Mouse (Mus musculus) erythroid progenitor cell, adult 5-6 weeks (primary cell): ENCODE results near the gene Prkrip1. TPM values are rescaled to one million over a fixed set of nuclear protein-coding genes. Genes with fewer than 3 reads are reported as not detected.
"Not testable (repeated sequence)": the region's sequence is repeated elsewhere in the genome, so short reads cannot be mapped to it uniquely, and the experiment has no call there.

Experiments
- ATAC-seq: replicated peaks from 2 replicates; pipeline ENCODE4 v1.8.0; 2016; ENCODE audit warnings: moderate number of reproducible peaks, mild to moderate bottlenecking, moderate TSS enrichment, inconsistent platforms; ENCODE audit not compliant: poor library complexity, low FRiP score, severe bottlenecking
- total RNA-seq, 2 experiments: library from RNA; stranded (forward) in 1 of 2; stranded (reverse) in 1 of 2; fragments of 150-400 nt in 1 of 2; fragments of 186-747, 209-891 nt in 1 of 2; gene quantifications; 2 replicates each; pipeline versions ENCODE4 v1.2.3 to v1.2.4; 2015 to 2017; ENCODE audit warnings: low replicate concordance in 2 of 2

Prkrip1 gene
- total RNA-seq, 2 experiments from 2014 or later, result 2.5 to 25.9 TPM

DNA sequence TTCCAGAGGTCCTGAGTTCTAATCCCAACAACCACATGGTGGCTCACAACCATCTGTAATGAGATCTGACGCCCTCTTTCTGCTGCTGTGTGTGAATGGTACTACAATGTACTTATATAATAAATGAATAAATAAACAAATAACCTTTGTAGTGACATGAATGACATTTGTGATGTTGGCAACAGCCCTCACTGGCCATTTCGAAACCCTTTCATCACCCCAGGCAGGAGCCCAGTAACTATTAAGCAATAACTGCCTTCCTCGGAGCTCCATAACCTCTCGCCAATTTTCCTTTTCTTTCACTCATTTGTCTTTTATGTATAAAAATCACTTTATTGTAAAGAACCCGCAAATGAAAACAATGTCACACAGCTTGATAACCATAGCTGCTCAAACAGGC, 15.0 kb upstream of the Prkrip1 start:
- ATAC-seq, result no peak

DNA sequence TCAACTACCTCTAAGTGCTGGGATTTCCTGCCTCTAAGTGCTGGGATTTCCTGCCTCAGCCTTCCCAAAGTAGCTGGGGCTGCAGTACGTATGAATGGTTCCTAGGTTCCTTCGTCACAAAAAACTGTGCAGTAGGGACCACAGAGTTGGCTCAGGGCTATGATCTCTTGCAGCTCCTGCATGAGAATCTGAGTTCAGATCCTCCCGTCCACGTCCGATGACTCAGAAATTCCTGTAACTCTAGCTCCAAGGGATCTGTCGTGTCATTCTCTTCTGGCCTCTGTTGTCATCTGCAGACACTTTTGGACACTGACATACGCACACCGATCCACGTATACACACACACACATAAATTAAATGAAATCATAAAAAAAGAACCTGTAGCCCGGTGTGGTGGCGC, 14.0 kb upstream of the Prkrip1 start:
- ATAC-seq, result no peak

DNA sequence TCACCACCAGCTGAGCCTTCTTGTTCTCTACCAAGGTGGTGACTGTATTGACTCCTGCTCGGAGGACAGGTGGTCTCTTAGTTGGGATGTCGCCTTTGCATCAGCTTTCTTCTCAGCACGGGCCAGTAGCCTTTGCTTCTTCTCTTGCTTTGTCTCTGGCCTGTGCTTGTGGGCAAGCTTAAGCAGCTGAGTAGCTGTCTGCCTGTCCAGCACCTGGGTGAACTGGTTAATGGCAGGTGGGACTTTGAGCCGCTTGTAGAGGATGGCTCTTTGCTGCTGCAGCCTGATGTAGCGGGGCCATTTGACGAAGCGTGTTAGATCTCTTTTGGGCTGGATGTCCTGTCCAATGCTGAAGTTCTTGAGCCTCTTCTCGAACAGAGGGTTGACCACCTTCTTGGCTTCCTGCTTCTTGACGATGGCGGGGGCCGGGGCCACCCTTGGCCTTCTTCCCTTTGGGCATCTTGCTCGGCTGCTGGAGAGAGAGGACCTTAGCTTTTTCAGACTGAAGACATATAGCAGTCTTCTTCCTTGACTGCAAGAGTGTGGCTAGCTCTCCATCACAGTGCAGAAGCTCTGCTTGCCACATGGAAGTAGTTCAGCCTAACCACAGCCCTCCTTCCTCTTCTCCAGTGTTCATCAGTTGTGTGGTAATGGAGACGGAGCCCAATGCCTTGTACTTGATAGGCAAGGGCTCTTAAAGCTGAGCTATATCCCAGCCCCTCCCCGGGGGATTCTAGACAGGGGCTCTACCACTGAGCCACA, 12.8 kb upstream of the Prkrip1 start:
- not testable (repeated sequence) for ATAC-seq

DNA sequence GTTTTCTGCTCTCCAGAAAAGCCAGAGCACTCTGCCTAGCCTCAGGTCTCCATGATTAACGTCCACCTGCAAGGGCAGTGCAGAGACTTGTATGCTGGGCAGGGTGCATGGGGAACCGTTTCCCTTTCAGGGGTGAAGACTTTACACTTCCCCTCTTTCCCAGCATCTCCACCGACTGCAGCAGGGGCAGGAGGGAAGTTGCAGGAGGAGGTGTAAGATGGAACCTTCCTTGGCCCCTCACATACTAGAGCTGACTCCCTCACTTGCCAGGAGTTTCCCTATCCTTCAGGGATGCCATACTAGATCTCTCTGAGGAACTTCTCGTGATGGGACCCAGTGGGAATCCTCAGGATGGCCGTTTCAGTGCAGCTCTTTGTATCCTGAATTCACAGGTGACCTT, 11.8 kb upstream of the Prkrip1 start:
- no peak for ATAC-seq

DNA sequence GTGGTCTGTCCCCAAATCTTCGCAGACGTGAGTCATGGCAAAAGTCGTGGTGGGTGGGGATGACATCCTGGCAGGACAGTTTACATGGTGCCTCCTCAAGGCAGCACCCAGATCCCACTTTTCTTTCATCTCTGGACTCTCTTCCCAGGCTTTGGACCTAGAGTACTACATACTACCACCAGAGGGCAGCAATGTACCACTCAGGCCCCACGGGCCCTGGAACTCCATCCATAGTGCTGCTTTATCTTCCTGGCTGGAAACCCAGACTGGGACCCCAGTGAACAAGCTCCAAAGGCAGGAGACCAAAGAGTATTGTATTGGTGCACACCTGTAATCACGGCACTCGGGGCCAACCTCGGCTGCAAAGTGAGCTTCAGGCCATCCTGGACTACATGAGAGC, 3.1 kb upstream of the Prkrip1 start:
- 0 out of 2 replicates have a peak, but pooled peaks have one; percentile 33 for ATAC-seq

DNA sequence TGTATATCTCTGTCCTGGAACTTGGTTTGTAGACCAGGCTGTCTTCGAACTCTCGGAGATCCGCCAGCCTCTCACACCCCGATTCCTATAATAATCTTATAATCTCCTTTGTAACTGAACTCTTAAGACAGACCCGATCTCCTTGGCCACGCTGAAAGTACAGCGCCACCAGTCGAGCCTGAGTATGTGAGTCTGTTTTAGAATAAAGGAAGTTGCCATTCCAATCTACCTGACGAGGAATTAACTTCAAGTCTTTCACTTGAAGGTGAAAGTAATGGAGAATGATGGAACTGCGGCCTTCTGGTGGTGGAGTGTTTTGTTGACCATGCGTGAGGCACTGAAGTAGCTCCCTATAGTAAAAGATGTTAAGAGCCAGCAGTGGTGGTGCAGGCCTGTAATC, 763 bp upstream of the Prkrip1 start:
- ATAC-seq, result no peak

DNA sequence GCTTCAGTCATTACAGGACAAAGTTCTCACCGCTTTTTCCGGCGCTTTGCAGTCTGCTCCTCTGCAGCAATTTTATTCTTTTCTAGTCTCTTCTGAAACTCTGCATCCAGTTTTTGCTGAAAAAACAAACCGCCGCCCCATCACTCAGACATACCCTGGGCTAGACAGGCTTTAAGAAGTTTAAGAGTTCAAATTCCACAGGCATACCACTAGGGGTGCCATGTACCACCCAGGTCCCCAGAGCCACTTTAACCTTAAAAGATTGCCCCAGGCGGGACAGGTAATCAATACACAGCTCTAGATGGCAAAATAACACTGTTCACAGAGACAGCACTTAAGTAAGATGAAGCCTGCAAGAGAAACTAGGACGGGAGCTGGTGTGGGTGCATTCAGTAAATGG, 6.9 kb downstream of the Prkrip1 start:
- ATAC-seq, result no peak

DNA sequence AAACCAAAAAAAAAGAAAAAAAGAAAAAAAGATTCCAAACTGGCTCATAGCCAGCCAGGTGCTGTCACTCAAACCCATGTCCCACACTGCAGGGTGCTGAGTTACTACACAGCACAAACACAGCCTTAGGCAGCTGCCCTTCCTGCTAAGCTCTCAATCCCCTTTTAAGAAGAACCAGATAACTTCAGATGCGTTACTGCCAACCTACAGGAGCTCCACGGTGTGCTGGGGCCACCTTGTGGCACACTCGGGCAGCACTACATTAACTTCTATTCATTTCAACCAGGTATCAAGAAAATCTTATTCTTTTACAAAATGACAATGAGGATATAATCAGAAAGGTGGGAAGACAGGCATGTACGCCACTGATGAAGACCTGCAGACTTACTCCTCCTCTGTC, 12.0 kb downstream of the Prkrip1 start:
- no peak for ATAC-seq

DNA sequence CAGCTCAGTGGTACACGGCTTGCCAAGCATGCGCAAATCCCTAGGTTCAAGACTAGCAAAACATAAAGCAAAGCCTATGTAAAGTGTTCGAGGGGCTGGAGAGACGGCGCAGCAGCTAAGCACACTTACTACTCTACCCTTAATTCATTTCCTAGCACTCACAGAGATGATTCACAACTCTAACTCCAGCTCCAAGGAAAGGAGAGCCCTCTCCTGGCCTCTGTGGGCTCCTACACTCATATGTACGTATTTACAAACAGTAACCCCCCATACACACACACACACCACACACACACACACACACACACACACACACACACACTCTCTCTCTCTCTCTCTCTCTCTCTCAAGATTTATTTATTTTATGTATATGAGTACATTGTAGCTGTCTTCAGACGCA, 15.0 kb downstream of the Prkrip1 start:
- ATAC-seq, result no peak

DNA sequence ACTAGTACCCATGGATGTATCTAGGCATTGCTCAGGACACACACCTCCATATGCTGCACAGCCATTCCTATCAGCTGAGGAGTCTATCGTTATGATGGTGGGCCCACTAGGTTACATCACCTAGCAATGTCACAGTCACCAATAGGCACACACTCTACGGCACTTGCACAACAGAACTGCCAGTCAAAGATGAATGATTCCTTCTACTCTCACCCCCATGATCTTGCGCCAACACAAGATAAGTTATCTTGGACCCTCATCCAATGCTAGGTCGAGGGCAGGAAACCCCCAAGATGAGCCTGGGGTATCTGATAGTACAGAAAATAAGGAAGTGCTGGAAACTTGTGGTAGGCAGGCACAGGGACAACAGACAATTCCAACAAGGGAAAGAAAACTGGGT, 15.9 kb downstream of the Prkrip1 start:
- no peak for ATAC-seq

DNA sequence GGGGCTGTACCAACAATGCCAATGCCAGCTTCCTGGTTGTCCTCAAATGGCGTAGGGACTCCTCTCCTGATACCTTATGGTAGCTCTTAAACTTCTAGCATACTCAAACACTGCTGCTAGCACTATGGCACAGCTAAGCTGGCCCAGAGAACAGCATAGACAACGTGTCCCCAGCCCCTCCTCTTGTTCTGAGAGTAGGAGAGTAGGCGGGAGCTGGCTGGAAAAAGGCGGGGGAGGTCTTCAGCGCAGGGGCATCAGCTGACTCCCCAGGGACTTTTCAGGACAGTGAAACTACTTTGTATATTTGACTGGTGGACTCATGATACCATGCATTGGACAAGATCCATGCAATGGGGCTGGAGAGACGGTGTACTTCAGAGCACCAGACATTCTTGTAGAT, 16.7 kb downstream of the Prkrip1 start:
- ATAC-seq, result no peak

DNA sequence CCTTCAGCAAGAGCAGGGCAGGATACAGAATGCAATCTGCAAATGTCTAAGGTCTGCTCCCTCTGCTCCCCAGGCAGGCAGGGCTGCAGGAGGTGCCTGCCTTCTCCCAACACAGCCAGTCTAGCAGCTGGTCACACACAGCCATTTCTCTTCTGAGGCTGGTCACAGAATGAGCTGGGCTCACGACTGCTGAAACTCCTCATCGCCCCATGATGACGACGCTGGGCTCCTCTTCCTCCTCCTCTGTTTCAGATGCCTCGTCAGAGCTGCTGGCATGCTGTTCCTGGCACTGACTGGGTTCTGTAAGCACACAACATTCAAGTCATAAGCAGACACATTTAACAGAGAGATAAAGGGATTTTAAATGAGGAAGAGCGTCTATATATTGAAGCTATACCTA, 17.6 kb downstream of the Prkrip1 start:
- no peak for ATAC-seq

DNA sequence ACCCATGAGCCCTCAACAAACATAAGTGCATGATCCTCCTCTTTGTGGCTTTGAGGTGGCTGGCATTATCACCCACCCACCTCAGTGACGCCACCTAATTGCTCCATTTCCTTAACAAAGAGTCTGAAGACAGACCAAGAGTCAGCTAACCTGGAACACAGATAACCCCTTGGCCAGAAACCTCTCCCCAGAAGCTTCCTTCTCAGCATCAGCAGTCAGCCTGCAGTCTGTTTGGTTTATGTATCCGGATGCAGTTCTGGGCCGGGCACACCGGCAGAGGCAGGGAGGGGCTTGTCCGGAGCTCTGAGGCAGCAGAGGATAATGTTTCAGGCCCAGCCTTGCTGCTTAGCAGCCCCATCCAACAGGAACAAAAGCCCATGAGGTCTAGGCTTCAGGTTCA, 19.2 kb downstream of the Prkrip1 start:
- no peak for ATAC-seq

DNA sequence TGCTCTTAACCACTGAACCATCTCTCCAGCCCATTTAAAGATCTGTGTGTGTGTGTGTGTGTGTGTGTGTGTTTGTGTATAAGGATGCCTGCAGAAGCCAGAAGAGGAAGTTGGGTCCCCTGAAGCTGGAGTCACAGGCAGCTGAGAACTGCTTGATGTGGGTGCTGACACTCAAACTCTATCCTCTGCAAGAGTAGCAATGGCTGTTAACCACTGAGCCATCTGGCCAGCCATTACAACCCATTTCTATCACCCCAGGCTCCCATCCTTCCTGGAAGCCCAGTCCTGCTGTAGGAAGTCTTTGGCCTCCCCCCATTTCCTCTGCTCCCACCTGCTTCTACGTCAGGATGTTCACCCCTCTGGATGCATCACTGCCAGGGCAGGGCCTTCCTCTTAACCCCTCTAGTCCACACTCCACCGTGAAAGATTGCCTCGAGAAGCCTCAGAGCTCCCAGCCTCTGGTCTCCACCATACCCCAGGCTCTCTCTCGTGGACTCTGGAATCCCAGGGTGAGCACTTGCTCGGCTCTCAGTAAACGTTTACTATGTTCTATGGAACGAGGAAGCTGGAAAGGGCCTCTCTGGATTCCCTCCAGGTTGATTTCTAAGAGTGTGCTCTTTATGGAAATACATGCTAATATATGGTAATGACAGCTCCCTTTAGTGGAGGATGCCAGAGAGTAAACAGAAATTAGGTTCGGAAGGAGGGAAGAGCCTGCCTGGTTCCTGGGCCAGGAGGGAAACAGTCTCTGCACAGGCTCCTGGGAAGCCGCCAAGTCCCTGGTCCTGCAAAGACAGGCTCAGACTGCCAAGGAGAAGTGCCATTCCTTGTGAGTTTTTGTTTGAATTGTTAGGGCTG, 24.9 kb downstream of the Prkrip1 start:
- ATAC-seq, result no peak

DNA sequence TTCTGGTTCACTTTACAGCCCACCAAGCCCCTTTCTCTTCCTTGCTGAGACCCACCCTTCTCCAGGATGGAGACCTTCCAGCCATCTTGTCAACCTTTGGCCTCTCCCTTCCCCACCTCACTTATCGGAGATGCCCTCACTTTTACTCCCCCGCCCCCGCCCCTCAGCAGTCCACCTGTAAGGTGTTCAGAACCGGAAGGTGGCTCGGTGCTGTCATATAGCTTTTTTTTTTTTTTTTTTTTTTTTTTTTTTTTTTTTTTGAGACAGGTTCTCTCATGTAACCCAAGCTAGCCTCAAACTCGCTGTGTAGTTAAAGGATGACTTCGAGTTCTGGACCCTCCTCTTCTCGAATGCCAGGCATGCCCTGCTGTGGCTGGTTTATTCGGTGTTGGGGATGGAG, 25.8 kb downstream of the Prkrip1 start:
- no peak for ATAC-seq

DNA sequence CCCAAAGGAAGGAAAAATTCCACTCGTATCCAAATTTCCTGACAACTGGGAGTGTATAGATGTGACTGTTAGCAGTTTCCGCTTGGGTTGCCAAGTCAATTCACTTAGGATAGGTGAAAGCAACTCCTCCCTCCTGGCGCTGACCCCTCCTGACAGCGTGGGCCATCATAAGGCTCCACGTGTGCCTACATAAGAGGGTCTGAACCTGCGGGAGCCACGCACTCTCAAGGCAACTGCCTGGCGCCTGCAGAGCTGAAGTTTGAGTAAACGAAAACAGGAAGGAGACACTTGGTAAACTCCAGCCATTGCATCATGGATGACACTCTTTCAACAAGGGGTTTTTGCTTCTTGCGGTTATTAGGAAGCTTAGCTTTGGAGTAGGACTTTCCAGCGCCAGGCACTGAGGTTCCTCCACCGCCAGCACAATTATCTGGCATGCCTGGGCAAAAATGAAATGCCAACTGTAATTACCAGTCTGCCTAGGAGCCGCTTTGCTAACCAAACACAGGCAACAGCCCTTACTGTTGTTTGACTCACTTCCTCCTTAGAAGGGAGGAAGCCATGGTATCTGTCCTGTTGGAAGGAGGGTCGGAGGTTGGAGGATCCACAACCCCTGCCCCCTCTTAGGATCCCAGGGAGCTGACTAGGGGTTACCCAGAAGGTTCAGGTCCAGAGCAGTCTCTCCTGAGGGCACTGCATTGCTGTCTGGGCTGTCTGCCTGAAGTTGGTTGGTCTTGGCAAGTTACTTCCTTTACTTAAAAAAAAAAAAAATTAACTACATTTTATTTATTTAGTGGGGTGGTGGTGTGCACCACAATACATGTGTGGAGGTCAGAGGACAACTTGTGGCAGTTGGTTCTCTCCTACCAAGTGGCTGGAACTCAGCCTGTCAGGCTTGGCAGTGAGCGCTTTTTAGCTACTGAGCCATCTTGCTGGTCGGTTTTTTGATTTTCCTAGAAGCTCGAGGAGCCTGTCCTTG, 27.1 kb downstream of the Prkrip1 start:
- no peak for ATAC-seq

DNA sequence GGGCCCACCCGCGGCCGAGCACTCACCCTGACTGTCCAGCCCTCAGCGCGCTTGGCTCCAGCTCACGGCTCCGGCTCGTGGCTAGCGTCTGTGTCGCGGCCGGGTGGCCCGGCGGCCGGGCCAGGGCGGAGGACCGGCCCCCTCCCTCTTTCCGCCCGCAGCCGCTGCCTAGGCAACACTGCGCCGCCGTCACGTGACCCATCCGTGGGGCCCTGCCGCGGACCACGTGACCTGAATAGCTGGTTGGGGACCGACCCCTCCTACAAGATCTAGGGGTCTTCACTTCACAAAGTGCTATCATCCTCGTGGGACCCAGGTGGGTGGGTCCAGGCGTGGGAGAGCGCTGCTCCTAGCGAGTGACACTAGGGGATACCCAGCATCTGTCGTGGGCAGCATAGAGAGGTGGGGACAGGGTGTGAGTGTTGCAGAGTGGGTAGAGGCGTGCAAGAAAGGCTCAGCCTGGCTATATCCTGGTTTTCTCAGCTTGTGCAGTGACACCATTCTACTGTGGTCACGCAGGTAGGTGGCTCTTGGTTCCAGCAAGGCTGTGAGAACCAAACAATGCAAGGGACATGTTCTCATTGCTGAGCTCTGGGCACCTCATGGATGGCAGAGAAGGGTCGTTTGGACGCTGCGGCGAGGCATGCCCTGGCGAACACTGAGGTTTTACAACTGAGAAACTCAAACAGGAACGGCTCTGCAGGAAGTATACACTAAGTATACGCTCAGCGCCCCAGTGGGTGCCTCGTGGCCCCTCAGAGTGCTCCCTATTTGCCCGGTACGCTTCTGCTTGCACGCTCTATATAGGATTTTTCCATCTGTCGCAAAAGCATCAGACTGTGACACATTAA, 28.0 kb downstream of the Prkrip1 start, which contains the start of gene Orai2:
TSS of gene Orai2 (minus strand) at position 202 of the 851 bp plus-strand sequence.
- ATAC-seq, result peak; percentile 53

DNA sequence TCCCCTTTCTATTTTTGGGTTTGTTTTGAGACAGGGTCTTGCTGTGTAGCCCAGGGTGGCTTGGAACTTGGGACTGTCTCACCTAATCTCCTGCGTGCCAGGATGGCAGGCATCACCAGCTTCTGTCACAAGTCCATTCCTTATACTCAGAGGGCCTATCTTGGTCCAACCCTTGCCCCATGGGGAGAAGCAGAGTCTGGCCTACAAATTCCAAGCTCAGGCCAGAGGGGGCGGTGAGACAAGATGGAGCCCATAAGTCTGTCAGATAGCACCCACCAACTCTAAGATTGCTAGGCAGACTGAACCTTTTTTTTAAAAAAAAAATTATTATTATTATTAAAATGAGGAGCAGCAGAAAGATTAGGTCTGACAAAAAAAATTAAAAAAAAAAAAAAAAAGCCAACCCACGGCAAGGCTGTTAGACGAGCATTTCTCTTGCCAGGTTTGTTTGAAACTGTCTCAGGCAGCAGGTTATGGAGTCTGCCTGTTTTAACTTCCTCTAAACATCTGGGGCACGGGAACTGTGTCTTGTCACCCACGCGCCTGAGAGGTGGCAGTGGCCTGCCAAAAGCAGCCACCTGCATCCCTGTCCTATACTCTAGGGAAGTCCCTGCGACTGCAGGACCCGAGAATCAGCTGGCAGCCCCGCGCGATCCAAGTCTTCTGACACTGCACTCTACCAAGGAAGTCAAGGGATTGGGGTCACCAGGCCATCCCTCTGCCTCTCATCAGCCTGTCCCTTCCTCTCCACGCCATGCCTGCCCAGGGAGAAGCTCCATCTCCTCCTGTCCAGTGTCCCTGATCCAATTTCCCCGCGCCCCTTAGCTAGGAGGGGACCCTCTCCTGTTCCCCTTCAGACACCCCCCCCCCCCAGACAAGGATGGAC, 28.9 kb downstream of the Prkrip1 start:
- no peak for ATAC-seq
